Mouse (Mus musculus) cerebellum, adult 9-10 months (tissue): ENCODE measurements around the gene Adal.

ENCODE experiments used
- DNase-seq: peaks from one replicate; pipeline ENCODE4 v3.0.0; 2022

Adal gene

GRCm38 (mm10) chr2:121178828-121179479 is 38.7 kb downstream of the Adal start:
- no peak for DNase-seq

- DNase-seq, result peak; percentile 89
Measured at GRCm38 (mm10) chr2:121183431-121183830, 43.2 kb downstream of the Adal start.

GRCm38 (mm10) chr2:121184142-121184541 is 43.9 kb downstream of the Adal start:
- no peak for DNase-seq

GRCm38 (mm10) chr2:121188530-121188929 is 48.3 kb downstream of the Adal start:
- DNase-seq, result no peak

GRCm38 (mm10) chr2:121195466-121195865 is 55.2 kb downstream of the Adal start:
- no peak for DNase-seq

- no peak for DNase-seq
Measured at GRCm38 (mm10) chr2:121204276-121204675, 64.0 kb downstream of the Adal start.
